Mouse (Mus musculus): ENCODE measurements at regions not wholly inside any gene's neighbourhood (a gene's known extent, or its start where the extent isn't known, plus 50 kb on each side); places are given as distances from the start of the nearest gene placed in this dataset.
"Not testable (repeated sequence)": the region's sequence is repeated elsewhere in the genome, so short reads cannot be mapped to it uniquely, and the experiment has no call there.

- no peak for DNase-seq
Observed at GRCm38 (mm10) chr15:25237665-25238664, 175.6 kb downstream of the Basp1 start.

- DNase-seq = no peak
Observed at GRCm38 (mm10) chr15:25236191-25236723, 177.3 kb downstream of the Basp1 start.

GRCm38 (mm10) chr15:25234064-25234700 is 179.4 kb downstream of the Basp1 start:
- no peak for DNase-seq

- no peak for DNase-seq
Observed at GRCm38 (mm10) chr15:25230213-25230612, 183.4 kb downstream of the Basp1 start.

- DNase-seq = no peak
Observed at GRCm38 (mm10) chr15:25229807-25230206, 183.8 kb downstream of the Basp1 start.

- DNase-seq = peak; percentile 22
Observed at GRCm38 (mm10) chr15:25227496-25227895, 186.1 kb downstream of the Basp1 start.

- DNase-seq = no peak
Observed at GRCm38 (mm10) chr15:25225936-25226335, 187.6 kb downstream of the Basp1 start.

- no peak for DNase-seq
Observed at GRCm38 (mm10) chr15:25225431-25225830, 188.1 kb downstream of the Basp1 start.

- DNase-seq = no peak
Observed at GRCm38 (mm10) chr15:25221749-25222148, 191.8 kb downstream of the Basp1 start.

GRCm38 (mm10) chr15:25216375-25216774 is 197.2 kb downstream of the Basp1 start:
- no peak for DNase-seq

- DNase-seq = no peak
Observed at GRCm38 (mm10) chr15:25202097-25202496, 211.5 kb downstream of the Basp1 start.

GRCm38 (mm10) chr15:25200249-25200648 is 213.3 kb downstream of the Basp1 start:
- not testable (repeated sequence) for DNase-seq

GRCm38 (mm10) chr15:25187881-25188326 is 225.7 kb downstream of the Basp1 start:
- DNase-seq = peak; percentile 5

- DNase-seq = no peak
Observed at GRCm38 (mm10) chr15:25172755-25173154, 240.8 kb downstream of the Basp1 start.

- DNase-seq = no peak
Observed at GRCm38 (mm10) chr15:25146371-25146770, 267.2 kb downstream of the Basp1 start.

- DNase-seq = peak; percentile 19
Observed at GRCm38 (mm10) chr15:25144228-25144627, 269.3 kb downstream of the Basp1 start.

GRCm38 (mm10) chr15:25140389-25141181 is 273.0 kb downstream of the Basp1 start:
- DNase-seq = no peak

GRCm38 (mm10) chr15:25137091-25137490 is 276.5 kb downstream of the Basp1 start:
- DNase-seq = no peak

- no peak for DNase-seq
Observed at GRCm38 (mm10) chr15:25135471-25136262, 277.9 kb downstream of the Basp1 start.

GRCm38 (mm10) chr15:25130096-25130495 is 283.5 kb downstream of the Basp1 start:
- no peak for DNase-seq

GRCm38 (mm10) chr15:25129572-25129971 is 284.0 kb downstream of the Basp1 start:
- no peak for DNase-seq

GRCm38 (mm10) chr15:25120441-25120840 is 293.1 kb downstream of the Basp1 start:
- no peak for DNase-seq

Data from kidney, adult 9 months (tissue).